13 mouse cellular contexts compared by ENCODE assay signal in genomic region chr14:22074229-22074628, GRCm38 (mm10). TPM values are rescaled to one million over a fixed set of nuclear protein-coding genes. Genes with fewer than 3 reads are reported as not detected.
A peak's percentile ranks its signal among the peaks of the same experiment; 100 is the strongest.
DNase-seq lines count a peak whose midpoint lies in the region; ATAC-seq lines count a peak whose summit lies in the region.
"Had no signal": no experiment of that assay in that cellular context is flagged by ENCODE, and none has a peak within 500 bp of the region (broad histone marks: within the 10 kb centered on the region; RNA-seq: fewer than 3 reads in every experiment).

No protein-coding gene starts in this region.

- peak overlapping the region; percentile 65 for H3K27ac ChIP-seq in forebrain, embryonic 10.5 days
- H3K27ac ChIP-seq in hindbrain, embryonic 14.5 days: no peak overlapping the region
- no peak overlapping the region for H3K27ac ChIP-seq in midbrain, embryonic 12.5 days (replicated peaks)
- H3K27ac ChIP-seq: intestine, embryonic 15.5 days; lung, embryonic 15.5 days had no signal

- H3K4me1 ChIP-seq in forebrain, embryonic 10.5 days: peaks cover 33% of the 10 kb centered on the region
- H3K4me1 ChIP-seq in hindbrain, embryonic 14.5 days (replicated peaks; ENCODE audit: control insufficient read depth, insufficient read depth, low read length): 0 out of 2 replicates have a peak, but pooled peaks cover 6% of the 10 kb centered on the region
- peaks cover 11% of the 10 kb centered on the region for H3K4me1 ChIP-seq in midbrain, embryonic 12.5 days
- H3K4me1 ChIP-seq: lung, embryonic 15.5 days had no signal

- 0 out of 2 replicates have a peak overlapping the region, but pooled peaks have one; percentile 26 for H3K4me2 ChIP-seq in hindbrain, embryonic 14.5 days (replicated peaks)
- peak overlapping the region; percentile 42 for H3K4me2 ChIP-seq in midbrain, embryonic 12.5 days (replicated peaks)
- H3K4me2 ChIP-seq: intestine, embryonic 15.5 days; lung, embryonic 15.5 days had no signal

- peaks cover 82% of the 10 kb centered on the region for H3K27me3 ChIP-seq in forebrain, embryonic 10.5 days (ENCODE audit: poor library complexity, severe bottlenecking)
- H3K27me3 ChIP-seq in hindbrain, embryonic 14.5 days (ENCODE audit: control insufficient read depth, insufficient read depth, low read length): no peaks in the 10 kb centered on the region
- H3K27me3 ChIP-seq in midbrain, embryonic 12.5 days: peaks cover 57% of the 10 kb centered on the region
- H3K27me3 ChIP-seq: intestine, embryonic 15.5 days had no signal

- no peaks in the 10 kb centered on the region for H3K9me3 ChIP-seq in forebrain, embryonic 10.5 days
- H3K9me3 ChIP-seq in hindbrain, embryonic 14.5 days (ENCODE audit: control insufficient read depth, low read length): no peaks in the 10 kb centered on the region
- no peaks in the 10 kb centered on the region for H3K9me3 ChIP-seq in midbrain, embryonic 12.5 days
- H3K9me3 ChIP-seq: intestine, embryonic 15.5 days; lung, embryonic 15.5 days had no signal

- H3K9ac ChIP-seq in hindbrain, embryonic 14.5 days: no peak overlapping the region
- H3K9ac ChIP-seq in midbrain, embryonic 12.5 days (replicated peaks): no peak overlapping the region
- H3K9ac ChIP-seq: intestine, embryonic 15.5 days; lung, embryonic 15.5 days had no signal

- DNase-seq in embryo, embryonic 11 days: peak; percentile 61
- peak; percentile 46 for DNase-seq in forebrain, embryonic 10.5 days (ENCODE audit: extremely low spot score, low spot score)
- DNase-seq in hindbrain, embryonic 14.5 days (ENCODE audit: low spot score): no peak
- no peak for DNase-seq in left cerebral cortex, postnatal 36 days (ENCODE audit: low spot score in 2 of 2)
- no peak for DNase-seq in heart, postnatal 10 days
- no peak for DNase-seq in gastrocnemius, adult 18-20 months (ENCODE audit: low spot score)
- DNase-seq in spleen, postnatal 36 days (ENCODE audit: low spot score in 2 of 2): no peak
- DNase-seq: adrenal gland, postnatal 10 days; gastrocnemius, postnatal 25 days had no signal

- ATAC-seq in hindbrain, embryonic 14.5 days (ENCODE audit: low FRiP score): no peak
- peak; percentile 60; the same call in 1 of the 2 replicates for ATAC-seq in midbrain, embryonic 12.5 days (ENCODE audit: low FRiP score, low read depth)
- ATAC-seq: CD4-positive, CD25-positive, alpha-beta regulatory T cell, adult 4 months; intestine, embryonic 15.5 days had no signal

- H3K4me3 ChIP-seq in forebrain, embryonic 10.5 days: peak overlapping the region; percentile 29; the same call in 1 of the 2 replicates
- H3K4me3 ChIP-seq in hindbrain, embryonic 14.5 days (replicated peaks; ENCODE audit: low read length): no peak overlapping the region
- H3K4me3 ChIP-seq in midbrain, embryonic 12.5 days: no peak overlapping the region
- H3K4me3 ChIP-seq: intestine, embryonic 15.5 days; lung, embryonic 15.5 days had no signal

- no peaks in the 10 kb centered on the region for H3K36me3 ChIP-seq in forebrain, embryonic 10.5 days (replicated peaks)
- no peaks in the 10 kb centered on the region for H3K36me3 ChIP-seq in hindbrain, embryonic 14.5 days (replicated peaks; ENCODE audit: control insufficient read depth, insufficient read depth)
- H3K36me3 ChIP-seq in midbrain, embryonic 12.5 days: no peaks in the 10 kb centered on the region
- H3K36me3 ChIP-seq: intestine, embryonic 15.5 days; lung, embryonic 15.5 days had no signal

- 23% methylated on average over 16 of the region's 16 CpGs for WGBS in forebrain, embryonic 10.5 days
- 27% methylated on average over 16 of the region's 16 CpGs for WGBS in hindbrain, embryonic 14.5 days
- WGBS in midbrain, embryonic 12.5 days: 20% methylated on average over 16 of the region's 16 CpGs

- intact Hi-C loops in left cerebral cortex, postnatal 36 days (cut with DNase I): no loop called here
- intact Hi-C loops in heart, postnatal 10 days (cut with DNase I): no loop called here

RNA-seq across cellular contexts. Expression of gene Lrmda, which starts 54.7 kb away (rescaled TPM):
- polyA plus RNA-seq in forebrain, embryonic 10.5 days (2016; fragmentation: Nextera tagmentation; extraction: Ambion mirVana): 0.20 and 0.41 TPM in 2 replicates
- 0.43 and 0.64 TPM in 2 replicates for polyA plus RNA-seq in hindbrain, embryonic 14.5 days (2014; fragmentation: Nextera tagmentation; extraction: Ambion mirVana)
- polyA plus RNA-seq in midbrain, embryonic 12.5 days (2016; fragmentation: Nextera tagmentation; extraction: Ambion mirVana): 0.52 TPM in 1 of 2 replicates, not detected in the other
- total RNA-seq in left cerebral cortex, postnatal 36 days (2021): under 1 TPM in 1 of 2 experiments, not detected in 1; 0.81 TPM
- 1 to 10 TPM; 1.1 to 2.1 TPM for total RNA-seq in heart, postnatal 10 days (2021)
- total RNA-seq in gastrocnemius, adult 18-20 months (2021): 1 to 10 TPM; 2.3 to 3.1 TPM
- polyA plus RNA-seq: CD4-positive, CD25-positive, alpha-beta regulatory T cell, adult 4 months had no signal

Comparison
In these comparisons a context has a peak if more than half of its experiments do, and no peak if none do; other contexts are left out.
1. DNase-seq: peak in embryo, embryonic 11 days (single experiment) and forebrain, embryonic 10.5 days (single experiment); none in hindbrain, embryonic 14.5 days (single experiment), left cerebral cortex, postnatal 36 days (0 of 2), heart, postnatal 10 days (0 of 2), gastrocnemius, adult 18-20 months (single experiment) and spleen, postnatal 36 days (0 of 2).